Mouse (Mus musculus): ENCODE measurements around the gene Igsf6. TPM values are rescaled to one million over a fixed set of nuclear protein-coding genes. Genes with fewer than 3 reads are reported as not detected.

Gene Igsf6
- total RNA-seq, 2 experiments from 2014 or later, result 0.35 TPM; not detected in 1

Other genes starting within 250 kb of the Igsf6 start
- gene Eef2k, start 231.7 kb downstream of the Igsf6 start, total RNA-seq (2021), result 10 to 100 TPM; 35.5 to 38.1 TPM
- gene Polr3e, start 156.8 kb downstream of the Igsf6 start, total RNA-seq (2021), result 10 to 100 TPM; 26.7 to 27.6 TPM
- 1 to 10 TPM; 3.8 to 4.3 TPM for gene Cdr2, start 92.3 kb downstream of the Igsf6 start, total RNA-seq (2021)
- under 1 TPM; 0.60 to 0.72 TPM for gene Mfsd13b, start 92.1 kb downstream of the Igsf6 start, total RNA-seq (2021)
- gene Mettl9, start 40.1 kb downstream of the Igsf6 start, total RNA-seq (2021), result 10 to 100 TPM; 70.7 to 74.3 TPM
- gene Otoa, start 7.1 kb upstream of the Igsf6 start, total RNA-seq (2021), result 1 to 10 TPM; 1.2 to 2.8 TPM